Mouse (Mus musculus) stomach, postnatal 0 days (tissue): ENCODE data around the gene Myo5a. TPM values are rescaled to one million over a fixed set of nuclear protein-coding genes. Genes with fewer than 3 reads are reported as not detected.
"Not testable (repeated sequence)": the region's sequence is repeated elsewhere in the genome, so short reads cannot be mapped to it uniquely, and the experiment has no call there.

ENCODE experiments used
- ATAC-seq: fragments of 200-750 bp; cut with Nextera tagmentation; 2 replicates; pipeline ENCODE4 v1.8.0; 2017; ENCODE audit not compliant: low FRiP score, low TSS enrichment
- DNase-seq: peaks from one replicate; pipeline ENCODE4 v3.0.0-alpha.2; 2016; ENCODE audit warnings: low spot score
- H3K27ac ChIP-seq: fragments of 300-500 bp; sonication (generic); replicated peaks from 2 replicates; pipeline ENCODE4 v1.5.1; 2014; ENCODE audit warnings: mild to moderate bottlenecking, control low read depth
- H3K27me3 ChIP-seq: fragments of 300-500 bp; sonication (generic); 2 replicates; pipeline ENCODE4 v1.6.1; 2014; ENCODE audit warnings: low read length; ENCODE audit not compliant: control insufficient read depth, insufficient read depth
- H3K36me3 ChIP-seq: fragments of 300-500 bp; sonication (generic); 2 replicates; pipeline ENCODE4 v1.6.1; 2014; ENCODE audit warnings: low read length, mixed read lengths; ENCODE audit not compliant: control insufficient read depth, insufficient read depth
- H3K4me1 ChIP-seq: fragments of 300-500 bp; sonication (generic); replicated peaks from 2 replicates; pipeline ENCODE4 v1.6.1; 2014; ENCODE audit warnings: antibody characterized with exemption; ENCODE audit not compliant: control insufficient read depth, insufficient read depth
- H3K4me2 ChIP-seq: fragments of 300-500 bp; sonication (generic); replicated peaks from 2 replicates; pipeline ENCODE4 v1.6.1; 2014; ENCODE audit warnings: low read depth, mild to moderate bottlenecking, control low read depth, moderate library complexity
- H3K4me3 ChIP-seq: fragments of 300-500 bp; sonication (generic); 2 replicates; pipeline ENCODE4 v1.5.1; 2014; ENCODE audit warnings: low read depth, low read length, control low read depth
- H3K9ac ChIP-seq: fragments of 300-500 bp; sonication (generic); 2 replicates; pipeline ENCODE4 v1.6.1; 2014; ENCODE audit warnings: mild to moderate bottlenecking, low read length, control low read depth, mixed read lengths
- H3K9me3 ChIP-seq: fragments of 300-500 bp; sonication (generic); 2 replicates; pipeline ENCODE4 v1.6.1; 2016; ENCODE audit warnings: low read length; ENCODE audit not compliant: control insufficient read depth
- CTCF ChIP-seq: IDR thresholded peaks from 2 replicates; pipeline ENCODE4 v1.5.1; 2016; ENCODE audit warnings: antibody characterized with exemption, low read depth, mild to moderate bottlenecking, moderate library complexity
- EP300 ChIP-seq: optimal IDR thresholded peaks from 2 replicates; pipeline ENCODE3; 2016; ENCODE audit warnings: antibody characterized with exemption
- WGBS: fragments of 180-500 bp; shearing (Covaris S2); extraction: QIAGEN DNeasy Blood & Tissue Kit; methylation state at CpG from one replicate; pipeline ENCODE4 v1.1.7; 2014; 5-methylcytosine and 5-hydroxymethylcytosine counted together
- polyA plus RNA-seq: library from polyadenylated mRNA; unstranded; fragments of >200 nt; fragmentation: Nextera tagmentation; extraction: Ambion mirVana; gene quantifications from 2 replicates; pipeline ENCODE4 v1.2.1, GENCODE M21; 2015

The Myo5a gene
- polyA plus RNA-seq, 1 experiment from 2014 or later, result 4.9 TPM

- H3K36me3 ChIP-seq, result 0 out of 2 replicates have a peak, but pooled peaks cover 2% of the 10 kb centered on the region
- H3K4me2 ChIP-seq, result no peak overlapping the region
- H3K9ac ChIP-seq, result no peak overlapping the region
- no peaks in the 10 kb centered on the region for H3K27me3 ChIP-seq
- no peaks in the 10 kb centered on the region for H3K4me1 ChIP-seq
- ATAC-seq, result no peak
- no peak for DNase-seq
- no peak overlapping the region for H3K4me3 ChIP-seq
- H3K27ac ChIP-seq, result no peak overlapping the region
- no peaks in the 10 kb centered on the region for H3K9me3 ChIP-seq
- TF ChIP-seq CTCF (no peak), EP300 (no peak)
Measured at GRCm38 (mm10) chr9:75248874-75249273, 178.1 kb downstream of the Myo5a start.

DNA sequence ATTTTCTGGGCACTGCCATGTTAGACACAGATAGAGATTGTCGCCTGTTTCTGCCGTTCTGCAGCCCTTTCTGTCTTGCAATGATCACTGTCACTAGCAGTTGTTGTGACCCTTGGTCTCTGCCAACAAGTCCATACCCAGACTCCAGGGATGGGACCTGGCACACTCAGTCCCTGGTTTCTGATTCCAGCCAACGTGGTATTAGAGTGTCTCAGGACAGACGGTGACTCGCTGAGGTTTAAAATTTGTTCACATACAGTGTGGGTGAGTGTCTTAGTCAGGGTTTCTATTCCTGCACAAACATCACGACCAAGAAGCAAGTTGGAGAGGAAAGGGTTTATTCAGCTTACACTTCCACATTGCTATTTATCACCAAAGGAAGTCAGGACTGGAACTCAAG, 182.3 kb downstream of the Myo5a start:
- not testable (repeated sequence) for H3K27me3 ChIP-seq, H3K36me3 ChIP-seq, H3K9me3 ChIP-seq, H3K4me1 ChIP-seq, H3K4me3 ChIP-seq, ATAC-seq, DNase-seq, H3K4me2 ChIP-seq, H3K27ac ChIP-seq, H3K9ac ChIP-seq
- 59% methylated on average over 6 of the region's 6 CpGs for WGBS

DNA sequence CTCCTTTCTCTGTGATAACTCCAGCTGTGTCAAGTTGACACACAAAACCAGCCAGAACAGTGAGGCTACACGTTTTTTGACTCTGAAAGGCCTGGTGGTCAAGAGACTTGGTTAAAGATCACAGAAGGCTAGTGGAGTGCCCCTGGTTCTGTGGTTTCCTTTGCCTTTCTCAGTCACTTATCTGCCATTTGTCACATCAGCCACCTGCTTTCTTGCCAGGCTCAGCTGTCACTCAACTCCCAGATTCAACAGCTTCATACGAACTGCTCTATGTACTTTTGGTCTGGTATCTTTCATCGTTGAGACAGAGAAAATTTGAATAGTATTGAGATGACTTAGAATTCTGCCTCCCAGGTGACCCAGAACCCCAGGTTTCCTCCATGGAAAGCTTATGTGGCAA, 183.0 kb downstream of the Myo5a start:
- TF ChIP-seq CTCF, result no peak
- TF ChIP-seq EP300, result no peak
- Histone ChIP-seq H3K9me3 (no peaks in the 10 kb centered on the region), H3K4me3 (no peak overlapping the region), H3K27me3 (no peaks in the 10 kb centered on the region), H3K4me1 (no peaks in the 10 kb centered on the region), H3K9ac (no peak overlapping the region), H3K36me3 (no peaks in the 10 kb centered on the region), H3K4me2 (no peak overlapping the region), H3K27ac (peak overlapping the region; percentile 8; the same call in 1 of the 2 replicates)
- ATAC-seq (no peak), DNase-seq (no peak)
- WGBS, result 49% methylated on average over 3 of the region's 3 CpGs

DNA sequence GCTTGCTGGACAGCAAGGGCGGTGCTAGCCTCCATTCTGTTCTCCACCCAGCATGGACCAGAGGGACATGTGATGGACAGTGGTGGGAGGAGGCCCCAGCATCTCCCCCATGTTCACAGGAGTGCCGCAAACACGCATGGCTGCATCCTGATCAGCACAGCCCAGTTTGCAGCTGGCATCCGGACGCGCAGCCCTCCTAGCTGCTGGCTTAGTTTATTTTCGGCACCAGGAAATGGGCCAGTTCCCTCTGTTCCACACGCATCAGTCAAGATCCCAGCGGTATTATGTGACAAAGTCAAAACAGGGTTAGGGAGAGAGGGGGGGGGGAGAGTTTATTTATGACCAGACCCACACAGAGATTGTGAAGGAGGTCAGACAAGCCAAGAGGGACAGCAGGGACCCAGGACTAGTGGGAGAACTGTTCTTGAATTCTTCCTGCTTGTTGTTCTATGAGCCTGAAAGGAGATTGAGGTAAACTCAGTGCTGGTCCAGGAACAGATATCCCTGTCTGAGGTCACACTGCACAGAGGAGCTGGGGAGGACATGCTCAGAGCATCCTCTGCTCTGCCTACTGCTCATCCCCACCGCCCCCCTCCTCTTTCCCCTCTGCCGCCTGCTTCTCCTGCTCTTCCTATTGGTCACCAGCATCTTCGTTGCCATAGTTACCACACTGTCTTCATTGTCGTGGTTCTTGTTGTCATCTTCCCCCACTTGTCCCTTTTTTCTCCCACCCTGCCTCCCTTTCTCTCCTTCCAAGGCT, 183.6 kb downstream of the Myo5a start:
- WGBS, result 49% methylated on average over 13 of the region's 13 CpGs
- Histone ChIP-seq H3K36me3 (no peaks in the 10 kb centered on the region), H3K27ac (no peak overlapping the region; the same call in 1 of the 2 replicates), H3K9ac (no peak overlapping the region), H3K9me3 (no peaks in the 10 kb centered on the region), H3K4me1 (no peaks in the 10 kb centered on the region), H3K27me3 (no peaks in the 10 kb centered on the region), H3K4me3 (no peak overlapping the region), H3K4me2 (no peak overlapping the region)
- DNase-seq (no peak), ATAC-seq (no peak)
- TF ChIP-seq CTCF (no peak), EP300 (no peak)

DNA sequence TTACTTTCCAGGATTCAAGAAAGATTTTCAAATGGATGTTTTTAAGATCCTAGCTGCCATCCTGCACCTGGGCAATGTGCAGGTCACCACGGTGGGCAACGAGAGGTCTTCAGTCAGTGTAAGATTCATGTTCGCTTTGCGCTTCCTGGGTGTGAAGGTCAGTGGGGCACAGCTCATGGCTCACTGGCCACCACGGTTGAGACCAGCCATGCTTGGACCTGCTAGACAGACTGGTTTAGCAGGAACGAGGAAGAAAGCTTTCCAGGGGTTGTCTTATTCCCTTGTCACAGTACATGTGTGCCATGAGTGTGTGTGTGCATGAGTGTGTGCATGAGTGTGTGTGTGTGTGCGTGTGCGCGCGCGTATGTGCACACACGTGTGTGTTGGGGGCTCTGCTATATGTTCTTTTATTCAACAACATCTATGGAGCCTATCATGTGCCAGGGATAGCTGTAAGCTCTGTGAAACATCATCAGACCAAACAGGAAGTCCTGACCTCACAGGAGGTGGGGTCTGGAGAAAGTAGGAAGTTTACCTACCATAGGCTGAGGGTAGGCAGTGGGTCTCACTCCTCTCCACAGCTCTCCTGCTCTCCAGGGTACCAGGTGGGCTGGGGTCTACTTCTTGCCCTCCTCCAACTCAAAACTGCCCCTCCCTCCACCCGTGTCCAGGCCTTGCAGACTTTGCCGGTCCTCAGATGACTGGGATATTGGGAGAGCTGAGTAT, 185.2 kb downstream of the Myo5a start:
- Histone ChIP-seq H3K36me3 (no peaks in the 10 kb centered on the region), H3K4me3 (no peak overlapping the region), H3K9me3 (no peaks in the 10 kb centered on the region), H3K4me2 (no peak overlapping the region), H3K9ac (no peak overlapping the region), H3K27ac (peak overlapping the region; percentile 30; the same call in 1 of the 2 replicates), H3K4me1 (no peaks in the 10 kb centered on the region; the same call in 1 of the 2 replicates), H3K27me3 (no peaks in the 10 kb centered on the region)
- ATAC-seq (peak; percentile 64), DNase-seq (peak; percentile 50)
- TF ChIP-seq CTCF, result no peak
- 78% methylated on average over 14 of the region's 14 CpGs for WGBS

DNA sequence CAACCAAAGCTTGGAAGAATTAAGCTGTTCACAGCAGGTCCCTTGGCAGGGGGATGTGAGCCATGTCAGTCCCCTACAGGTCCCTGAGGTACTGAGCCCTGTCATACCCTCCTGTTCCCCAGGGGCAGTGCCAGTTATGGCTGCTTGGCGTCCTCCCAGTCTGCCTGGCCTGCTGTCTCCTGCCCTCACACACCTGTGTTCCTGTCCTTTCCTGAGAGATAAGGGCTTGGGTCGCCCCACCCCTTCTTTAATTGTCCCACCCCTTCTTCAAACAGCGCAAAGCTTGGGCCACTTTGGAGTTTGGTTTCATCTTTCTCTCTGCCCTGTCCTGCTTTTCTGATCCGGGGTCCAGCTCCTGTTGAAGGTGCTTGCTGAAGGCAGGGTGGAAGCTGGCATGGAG, 188.0 kb downstream of the Myo5a start:
- ATAC-seq (peak; percentile 46), DNase-seq (peak; percentile 55)
- no peaks in the 10 kb centered on the region for H3K36me3 ChIP-seq
- WGBS, result 44% methylated on average over 4 of the region's 4 CpGs
- H3K27ac ChIP-seq, result peak overlapping the region; percentile 35; the same call in 1 of the 2 replicates
- H3K4me2 ChIP-seq, result no peak overlapping the region
- no peak overlapping the region for H3K4me3 ChIP-seq
- no peak overlapping the region for H3K9ac ChIP-seq
- no peak for TF ChIP-seq CTCF
- TF ChIP-seq EP300, result no peak
- H3K9me3 ChIP-seq, result no peaks in the 10 kb centered on the region
- H3K4me1 ChIP-seq, result no peaks in the 10 kb centered on the region; the same call in 1 of the 2 replicates
- H3K27me3 ChIP-seq, result no peaks in the 10 kb centered on the region
